Mouse (Mus musculus): ENCODE data around the gene Rgs16.

- TF ChIP-seq RCOR1 (IDR thresholded peaks at IDR 0.05; ENCODE audit: low read depth, low read length), result no peak
- no peak for TF ChIP-seq MYC (IDR thresholded peaks at IDR 0.05; ENCODE audit: low read depth, low read length)
- TF ChIP-seq ELF1 (IDR thresholded peaks at IDR 0.05; ENCODE audit: low read depth, low read length), result no peak
- no peak for TF ChIP-seq ETS1 (IDR thresholded peaks at IDR 0.05; ENCODE audit: low read depth, low read length)
- no peak for TF ChIP-seq GATA1 (IDR thresholded peaks at IDR 0.05; ENCODE audit: low read depth, low read length)
- TF ChIP-seq EP300 (IDR thresholded peaks at IDR 0.05; ENCODE audit: low read depth in 1 of 2, low read length in 2 of 2), result no peak
- TF ChIP-seq MXI1 (IDR thresholded peaks at IDR 0.05; ENCODE audit: low read depth, low read length), result no peak
- TF ChIP-seq TCF12 (IDR thresholded peaks at IDR 0.05; ENCODE audit: low read depth, low read length), result no peak
- TF ChIP-seq USF1 (IDR thresholded peaks at IDR 0.05; ENCODE audit: low read depth, low read length), result no peak
- TF ChIP-seq POLR2A (IDR thresholded peaks at IDR 0.05; ENCODE audit: control insufficient read depth in 1 of 2, insufficient read depth in 1 of 2, low read depth in 1 of 2, low read length in 2 of 2, poor library complexity in 1 of 2), result no peak
- TF ChIP-seq TAL1 (IDR thresholded peaks at IDR 0.05; ENCODE audit: low read length), result no peak
- no peak for TF ChIP-seq MAZ (IDR thresholded peaks at IDR 0.05; ENCODE audit: low read depth, low read length)
- no peak for TF ChIP-seq CTCF (IDR thresholded peaks at IDR 0.05 in 2 of 3, conservative IDR thresholded peaks at IDR 0.05 in 1 of 3; ENCODE audit: control insufficient read depth in 1 of 3, insufficient read depth in 1 of 3, low read depth in 2 of 3, low read length in 3 of 3, poor library complexity in 1 of 3, severe bottlenecking in 1 of 3)
These were observed 37.8 kb upstream of the Rgs16 start for GRCm38 (mm10) chr1:153702166-153702852.
